8 mouse cellular contexts compared by ENCODE assay signal in the genomic region with DNA sequence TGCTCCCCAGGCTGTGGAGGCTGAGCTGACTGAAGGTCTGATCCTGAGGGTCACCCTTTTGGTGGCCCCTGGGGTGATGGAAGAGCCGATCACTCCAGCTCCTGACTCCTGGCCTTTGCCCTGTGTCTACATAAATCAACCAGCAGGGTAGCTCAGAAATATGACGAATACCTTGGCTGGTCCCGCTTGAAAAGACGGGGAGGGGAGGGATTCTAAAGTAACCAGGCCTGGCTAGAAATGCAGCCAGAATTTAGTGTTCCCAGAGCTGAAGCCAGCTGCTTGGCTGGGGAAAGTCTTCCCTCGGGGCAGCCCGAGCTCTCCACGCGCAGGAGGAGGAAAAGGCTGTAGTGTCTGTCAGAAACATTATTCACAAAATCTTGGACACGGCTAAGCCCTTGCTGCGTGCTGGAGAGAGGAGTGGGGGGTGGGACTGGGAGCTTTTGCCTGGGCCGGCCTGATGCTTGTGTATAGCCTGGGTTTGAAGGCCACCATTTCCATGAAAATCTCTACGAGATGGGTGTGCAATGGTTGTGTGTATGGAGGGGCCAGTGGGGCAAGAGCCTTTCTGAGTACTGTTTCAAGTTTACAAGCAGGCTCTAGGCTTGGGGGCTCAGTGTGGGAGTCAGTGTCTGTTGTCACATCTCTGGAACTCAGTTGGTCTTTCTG. TPM values are rescaled to one million over a fixed set of nuclear protein-coding genes. Genes with fewer than 3 reads are reported as not detected.
DNase-seq lines count a peak whose midpoint lies in the region; ATAC-seq and TF ChIP-seq lines count a peak whose summit lies in the region.

No protein-coding gene starts in this region.

- H3K4me3 ChIP-seq in forebrain, postnatal 0 days (ENCODE audit: low read depth, low read length), result no peak overlapping the region
- H3K4me3 ChIP-seq in lung, postnatal 0 days (ENCODE audit: low read depth, low read length), result no peak overlapping the region
- no peak overlapping the region for H3K4me3 ChIP-seq in small intestine, adult 2 months (ENCODE audit: low read depth, low read length)

- H3K27me3 ChIP-seq in forebrain, postnatal 0 days (ENCODE audit: insufficient read depth, low read length), result no peaks in the 10 kb centered on the region
- H3K27me3 ChIP-seq in lung, postnatal 0 days (replicated peaks; ENCODE audit: insufficient read depth, low read length), result no peaks in the 10 kb centered on the region
- no peaks in the 10 kb centered on the region for H3K27me3 ChIP-seq in small intestine, adult 2 months (ENCODE audit: control insufficient read depth, insufficient read depth, low read length)

- no peak overlapping the region; the same call in 1 of the 2 replicates for H3K4me2 ChIP-seq in forebrain, postnatal 0 days (ENCODE audit: low read depth)
- H3K4me2 ChIP-seq in lung, postnatal 0 days (replicated peaks; ENCODE audit: low read depth, low read length), result no peak overlapping the region

- peak overlapping the region; percentile 35; the same call in 1 of the 2 replicates for H3K27ac ChIP-seq in forebrain, postnatal 0 days (ENCODE audit: low read depth, low read length)
- H3K27ac ChIP-seq in lung, postnatal 0 days (ENCODE audit: low read length), result no peak overlapping the region
- H3K27ac ChIP-seq in small intestine, adult 2 months (ENCODE audit: insufficient read depth, low read depth, low read length), result peak overlapping the region; percentile 54

- WGBS in forebrain, postnatal 0 days, result 12% methylated on average over 12 of the region's 12 CpGs
- WGBS in lung, postnatal 0 days, result 26% methylated on average over 12 of the region's 12 CpGs
- WGBS in small intestine, adult 2 months, result 56% methylated on average over 12 of the region's 12 CpGs

- no peaks in the 10 kb centered on the region for H3K36me3 ChIP-seq in forebrain, postnatal 0 days (ENCODE audit: insufficient read depth)
- no peaks in the 10 kb centered on the region for H3K36me3 ChIP-seq in lung, postnatal 0 days (ENCODE audit: insufficient read depth, low read length)
- H3K36me3 ChIP-seq in small intestine, adult 2 months (ENCODE audit: control insufficient read depth, insufficient read depth, low read length), result no peaks in the 10 kb centered on the region

- no peak for TF ChIP-seq EP300 in lung, postnatal 0 days (IDR thresholded peaks at IDR 0.05)

- peaks cover 6% of the 10 kb centered on the region for H3K4me1 ChIP-seq in forebrain, postnatal 0 days (ENCODE audit: insufficient read depth)
- no peaks in the 10 kb centered on the region for H3K4me1 ChIP-seq in lung, postnatal 0 days (ENCODE audit: insufficient read depth, low read depth, low read length)
- H3K4me1 ChIP-seq in small intestine, adult 2 months (ENCODE audit: control insufficient read depth, insufficient read depth, insufficient read length, low read length), result no peaks in the 10 kb centered on the region

- peak; percentile 24 for DNase-seq in right cerebral cortex, postnatal 4 days
- no peak for DNase-seq in right cerebral cortex, postnatal 36 days (ENCODE audit: low spot score in 2 of 2)
- peak; percentile 64 for DNase-seq in forebrain, postnatal 0 days
- peak; percentile 76 for DNase-seq in heart, postnatal 4 days
- DNase-seq in lung, postnatal 0 days (ENCODE audit: low spot score), result peak; percentile 14
- no peak for DNase-seq in thymus, postnatal 0 days (ENCODE audit: low spot score)
- no peak for DNase-seq in cerebellum, adult 11-12 months

- H3K9me3 ChIP-seq in forebrain, postnatal 0 days (ENCODE audit: low read length), result no peaks in the 10 kb centered on the region
- no peaks in the 10 kb centered on the region for H3K9me3 ChIP-seq in lung, postnatal 0 days (ENCODE audit: low read length)

- H3K9ac ChIP-seq in forebrain, postnatal 0 days, result no peak overlapping the region
- H3K9ac ChIP-seq in lung, postnatal 0 days (replicated peaks; ENCODE audit: low read depth), result no peak overlapping the region

- peak; percentile 55 for ATAC-seq in forebrain, postnatal 0 days
- ATAC-seq in lung, postnatal 0 days, result peak; percentile 49

- TF ChIP-seq CTCF in forebrain, postnatal 0 days (IDR thresholded peaks at IDR 0.05; ENCODE audit: low read depth), result no peak
- no peak for TF ChIP-seq CTCF in lung, postnatal 0 days (IDR thresholded peaks at IDR 0.05)
- no peak for TF ChIP-seq CTCF in small intestine, adult 2 months (IDR thresholded peaks at IDR 0.05; ENCODE audit: extremely low read depth, insufficient read length, insufficient replicate concordance, low read depth, low read length)

- TF ChIP-seq POLR2A in small intestine, adult 2 months (IDR thresholded peaks at IDR 0.05; ENCODE audit: low read depth, low read length), result no peak

RNA-seq across cellular contexts. Expression of gene Angptl1, which starts 57.2 kb away (rescaled TPM):
- 0.08 and 0.95 TPM in 2 replicates for total RNA-seq in forebrain, postnatal 0 days (2014; rRNA removed)
- polyA plus RNA-seq in forebrain, postnatal 0 days (2015; fragmentation: Nextera tagmentation; extraction: Ambion mirVana), result 0.38 and 0.58 TPM in 2 replicates
- 1 to 10 TPM; 2.3 to 2.9 TPM for total RNA-seq in heart, postnatal 4 days (2021)
- 0.68 and 0.85 TPM in 2 replicates for polyA plus RNA-seq in lung, postnatal 0 days (2015; fragmentation: Nextera tagmentation; extraction: Ambion mirVana)
- polyA plus RNA-seq in small intestine, adult 2 months (2012; rRNA removed), result 1.0 and 3.0 TPM in 2 replicates
- polyA plus RNA-seq in thymus, postnatal 0 days (2015; fragmentation: Nextera tagmentation; extraction: Ambion mirVana), result 0.86 and 1.1 TPM in 2 replicates

Comparison
In these comparisons a context has a peak if more than half of its experiments do, and no peak if none do; other contexts are left out.
1. DNase-seq: peak in right cerebral cortex, postnatal 4 days (single experiment), forebrain, postnatal 0 days (single experiment), heart, postnatal 4 days (single experiment) and lung, postnatal 0 days (single experiment); none in right cerebral cortex, postnatal 36 days (0 of 2), thymus, postnatal 0 days (single experiment) and cerebellum, adult 11-12 months (single experiment).